Mouse (Mus musculus) liver, postnatal 0 days (tissue): ENCODE results near the gene Wnt8b. TPM values are rescaled to one million over a fixed set of nuclear protein-coding genes. Genes with fewer than 3 reads are reported as not detected.
A peak's percentile ranks its signal among the peaks of the same experiment; 100 is the strongest.

ENCODE experiments used
- ATAC-seq: fragments of 200-750 bp; cut with Nextera tagmentation; 2 replicates; pipeline ENCODE4 v1.8.0; 2017; ENCODE audit warnings: mild to moderate bottlenecking, moderate library complexity
- DNase-seq: peaks from one replicate; pipeline ENCODE4 v3.0.0-alpha.2; 2016
- H3K27ac ChIP-seq: fragments of 300-500 bp; sonication (generic); 2 replicates; pipeline ENCODE4 v1.5.1; 2014; ENCODE audit warnings: antibody characterized with exemption, moderate library complexity, mild to moderate bottlenecking, low read depth
- H3K27me3 ChIP-seq: fragments of 300-500 bp; sonication (generic); 2 replicates; pipeline ENCODE4 v1.6.1; 2014; ENCODE audit warnings: low read length, control low read depth, mixed read lengths; ENCODE audit not compliant: insufficient read depth
- H3K36me3 ChIP-seq: fragments of 300-500 bp; sonication (generic); replicated peaks from 2 replicates; pipeline ENCODE4 v1.6.1; 2014; ENCODE audit warnings: mild to moderate bottlenecking, control low read depth, low read length, moderate library complexity, mixed read lengths; ENCODE audit not compliant: insufficient read depth
- H3K4me1 ChIP-seq: fragments of 300-500 bp; sonication (generic); 2 replicates; pipeline ENCODE4 v1.6.1; 2014; ENCODE audit warnings: antibody characterized with exemption, mild to moderate bottlenecking, control low read depth; ENCODE audit not compliant: insufficient read depth
- H3K4me2 ChIP-seq: fragments of 300-500 bp; sonication (generic); 2 replicates; pipeline ENCODE4 v1.6.1; 2014; ENCODE audit warnings: low read depth, mild to moderate bottlenecking, low read length, moderate library complexity, mixed read lengths
- H3K4me3 ChIP-seq: fragments of 300-500 bp; sonication (generic); 2 replicates; pipeline ENCODE4 v1.5.1; 2014; ENCODE audit warnings: low read depth, low read length
- H3K9ac ChIP-seq: fragments of 300-500 bp; sonication (generic); replicated peaks from 2 replicates; pipeline ENCODE4 v1.6.1; 2014; ENCODE audit warnings: mild to moderate bottlenecking, moderate library complexity
- H3K9me3 ChIP-seq: fragments of 300-500 bp; sonication (generic); 2 replicates; pipeline ENCODE4 v1.6.1; 2016; ENCODE audit warnings: mild to moderate bottlenecking, control low read depth, low read length, mixed read lengths
- CTCF ChIP-seq: sonication (generic); IDR thresholded peaks from 2 replicates; pipeline ENCODE4 v1.5.1; 2016; ENCODE audit warnings: antibody characterized with exemption, low read depth
- EP300 ChIP-seq: IDR thresholded peaks from 2 replicates; pipeline ENCODE4 v1.6.1; 2016; ENCODE audit warnings: antibody characterized with exemption, low read depth, mild to moderate bottlenecking
- WGBS: fragments of 180-500 bp; shearing (Covaris S2); extraction: QIAGEN DNeasy Blood & Tissue Kit; methylation state at CpG from one replicate; pipeline ENCODE4 v1.1.7; 2014; ENCODE audit not compliant: insufficient replicate concordance; 5-methylcytosine and 5-hydroxymethylcytosine counted together
- polyA plus RNA-seq: library from polyadenylated mRNA; unstranded; fragments of >200 nt; fragmentation: Nextera tagmentation; extraction: Ambion mirVana; gene quantifications from 2 replicates; pipeline ENCODE4 v1.2.1, GENCODE M21; 2015

Gene Wnt8b
- polyA plus RNA-seq, 1 experiment from 2014 or later: not detected

DNA sequence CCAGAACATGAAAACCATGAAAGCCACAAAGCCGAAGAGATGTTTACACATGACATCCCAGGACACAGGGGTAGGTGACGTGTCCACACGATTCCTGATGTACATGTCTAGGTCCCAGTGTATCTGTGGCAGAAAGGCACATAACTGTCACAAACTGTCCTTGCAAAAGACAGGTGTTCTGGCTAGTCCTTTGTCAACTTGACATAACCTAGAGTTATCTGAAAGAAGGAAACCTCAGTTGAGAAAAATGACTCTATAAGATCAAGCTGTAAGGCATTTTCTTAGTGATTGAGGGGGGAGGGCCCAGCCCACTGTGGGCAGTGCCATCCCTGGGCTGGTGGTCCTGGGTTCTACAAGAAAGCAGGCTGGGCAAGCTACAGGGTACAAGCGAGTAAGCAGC is 59.5 kb downstream of the Wnt8b start, which contains the start of gene Gm20538:
Gm20538 (minus strand) TSS at position 101 of the 400 bp plus-strand sequence.
- Histone ChIP-seq H3K9me3 (no peaks in the 10 kb centered on the region), H3K4me1 (peaks cover 7% of the 10 kb centered on the region), H3K4me2 (no peak within 1 kb of the TSS), H3K4me3 (no peak within 1 kb of the TSS), H3K36me3 (peaks cover 52% of the 10 kb centered on the region), H3K27ac (no peak within 1 kb of the TSS), H3K27me3 (no peaks in the 10 kb centered on the region), H3K9ac (no peak within 1 kb of the TSS)
- WGBS: 84% methylated on average over 4 of the region's 4 CpGs
- no peak for TF ChIP-seq EP300
- TF ChIP-seq CTCF: no peak
- ATAC-seq (no peak), DNase-seq (no peak)

DNA sequence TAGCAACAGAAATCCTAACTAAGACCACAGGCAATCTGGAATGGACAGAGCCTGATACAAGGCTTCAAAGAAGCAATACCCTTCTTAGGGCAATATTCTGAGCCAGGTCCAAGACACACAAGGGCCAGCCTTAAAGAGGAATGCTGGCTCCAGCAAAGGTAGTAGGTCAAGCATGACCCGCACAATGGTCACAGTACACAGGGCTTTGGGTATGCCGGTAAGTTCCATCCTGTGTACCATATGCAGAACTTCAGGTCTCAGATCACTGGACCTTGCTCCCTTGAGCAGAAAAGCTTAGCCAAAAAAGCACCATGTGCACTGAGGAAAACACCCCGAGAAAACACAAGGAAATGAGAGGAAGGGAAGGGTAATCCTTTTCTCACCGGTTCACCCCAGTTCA is 60.0 kb downstream of the Wnt8b start:
- H3K4me1 ChIP-seq: peaks cover 7% of the 10 kb centered on the region
- DNase-seq (no peak), ATAC-seq (no peak)
- H3K36me3 ChIP-seq: peaks cover 50% of the 10 kb centered on the region
- H3K9ac ChIP-seq: no peak overlapping the region
- H3K27ac ChIP-seq: no peak overlapping the region
- H3K4me2 ChIP-seq: no peak overlapping the region
- no peaks in the 10 kb centered on the region for H3K27me3 ChIP-seq
- no peaks in the 10 kb centered on the region for H3K9me3 ChIP-seq
- TF ChIP-seq EP300 (no peak), CTCF (no peak)
- WGBS: 88% methylated on average over 4 of the region's 4 CpGs
- H3K4me3 ChIP-seq: no peak overlapping the region

DNA sequence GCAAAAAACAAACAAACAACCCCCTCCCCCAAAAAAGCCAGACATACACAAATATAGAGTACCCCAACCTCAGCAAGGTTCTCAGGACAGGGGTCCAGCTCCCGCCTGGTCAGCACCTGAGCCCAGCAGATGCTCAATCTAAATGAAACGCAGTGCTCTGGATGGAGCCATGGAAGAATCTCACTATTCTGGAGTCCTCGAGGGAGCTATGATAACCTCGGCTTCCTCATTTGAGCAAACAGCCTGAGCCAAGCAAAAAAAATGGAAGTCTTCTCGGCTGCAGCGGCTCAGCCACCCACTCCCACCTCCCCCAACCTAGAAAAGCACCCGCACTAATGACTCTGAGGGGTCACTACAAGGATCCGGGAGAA is 61.2 kb downstream of the Wnt8b start:
- DNase-seq: no peak
- WGBS: 3% methylated on average over 8 of the region's 8 CpGs
- peak overlapping the region; percentile 74 for H3K27ac ChIP-seq
- peaks cover 39% of the 10 kb centered on the region for H3K36me3 ChIP-seq
- H3K4me3 ChIP-seq: peak overlapping the region; percentile 84
- H3K27me3 ChIP-seq: no peaks in the 10 kb centered on the region
- H3K4me1 ChIP-seq: peaks cover 7% of the 10 kb centered on the region
- peak overlapping the region; percentile 93 for H3K9ac ChIP-seq
- peak overlapping the region; percentile 84 for H3K4me2 ChIP-seq
- no peaks in the 10 kb centered on the region for H3K9me3 ChIP-seq
- ATAC-seq: peak; percentile 5; the same call in 1 of the 2 replicates
- TF ChIP-seq EP300: no peak
- TF ChIP-seq CTCF: no peak

DNA sequence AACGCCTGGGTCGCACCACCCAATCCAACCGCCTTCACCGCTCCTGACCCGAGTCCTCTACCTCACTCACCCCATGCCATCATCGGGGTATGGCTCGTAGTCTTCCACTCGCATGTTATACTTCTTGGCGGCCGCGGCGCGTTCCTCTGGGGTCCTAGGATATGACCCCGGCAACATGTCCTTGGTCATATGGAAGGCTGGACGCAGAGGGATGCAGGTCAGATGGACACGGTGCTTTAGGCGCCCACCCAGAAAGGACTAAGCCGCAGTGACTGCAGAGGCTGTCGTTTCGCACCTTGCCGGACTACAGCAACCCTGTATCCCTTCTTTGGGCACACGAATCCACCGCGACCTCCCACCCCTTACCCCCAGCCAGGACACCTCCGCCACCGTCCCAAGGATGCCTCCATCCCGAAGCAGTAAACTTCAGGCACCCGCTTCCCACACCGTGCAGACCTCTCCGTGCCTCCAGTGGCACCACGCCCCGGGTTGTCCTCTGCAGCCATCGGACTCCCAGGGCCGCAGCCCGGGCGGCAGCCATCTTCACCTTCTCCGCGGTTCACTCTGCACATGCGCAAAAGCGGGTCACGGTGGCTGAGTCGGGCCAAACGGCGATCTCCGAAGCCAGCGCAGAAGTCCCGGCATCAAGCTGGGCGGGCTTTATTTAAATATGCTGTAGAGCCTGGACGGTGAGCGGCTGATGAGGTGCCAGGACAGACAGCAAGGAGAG is 61.8 kb downstream of the Wnt8b start, which contains the start of gene Ndufb8:
Ndufb8 (minus strand) TSS at position 580 of the 730 bp plus-strand sequence.
- Histone ChIP-seq H3K4me2 (peak within 1 kb of the TSS; percentile 84), H3K9ac (peak within 1 kb of the TSS; percentile 93), H3K36me3 (peaks cover 33% of the 10 kb centered on the region), H3K27me3 (no peaks in the 10 kb centered on the region), H3K4me1 (peaks cover 7% of the 10 kb centered on the region), H3K9me3 (no peaks in the 10 kb centered on the region), H3K27ac (peak within 1 kb of the TSS; percentile 74), H3K4me3 (peak within 1 kb of the TSS; percentile 84)
- peak; percentile 96 for DNase-seq
- under 1% methylated on average over 50 of the region's 50 CpGs for WGBS
- TF ChIP-seq CTCF (no peak), EP300 (no peak)
- ATAC-seq: peak; percentile 95

DNA sequence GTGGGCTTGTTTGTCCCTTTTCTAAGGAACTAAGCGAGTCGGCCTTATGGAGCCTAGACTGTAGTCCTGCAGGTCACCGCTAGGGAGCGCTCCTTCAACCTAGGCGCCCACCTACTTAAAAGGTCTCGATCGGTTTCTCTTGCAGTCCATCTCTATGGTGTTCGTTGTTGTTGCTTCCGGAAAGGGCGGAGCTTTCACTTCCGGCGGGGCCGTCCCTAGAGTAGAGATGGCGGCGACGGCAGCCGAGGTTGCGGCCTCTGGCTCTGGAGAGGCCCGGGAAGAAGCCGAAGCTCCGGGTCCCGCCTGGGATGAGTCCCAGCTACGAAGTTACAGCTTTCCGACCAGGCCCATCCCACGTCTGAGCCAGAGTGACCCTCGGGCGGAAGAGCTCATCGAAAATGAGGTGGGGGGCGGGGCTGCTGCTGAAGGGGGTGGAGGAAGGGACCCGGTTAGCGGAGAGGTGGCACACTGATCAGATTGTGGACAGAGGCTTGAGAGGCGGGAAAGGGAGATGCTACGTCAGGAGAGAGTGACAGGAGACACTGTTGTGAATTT is 69.5 kb downstream of the Wnt8b start, which contains the start of gene Hif1an:
Hif1an (plus strand) TSS at position 199 of the 555 bp plus-strand sequence.
- Histone ChIP-seq H3K9me3 (no peaks in the 10 kb centered on the region), H3K4me1 (peaks cover 11% of the 10 kb centered on the region), H3K4me2 (peak within 1 kb of the TSS; percentile 78), H3K36me3 (peaks cover 26% of the 10 kb centered on the region), H3K27ac (peak within 1 kb of the TSS; percentile 71), H3K4me3 (peak within 1 kb of the TSS; percentile 74), H3K9ac (peak within 1 kb of the TSS; percentile 67), H3K27me3 (no peaks in the 10 kb centered on the region)
- TF ChIP-seq EP300: peak; percentile 70
- peak; percentile 97 for TF ChIP-seq CTCF
- under 1% methylated on average over 33 of the region's 33 CpGs for WGBS
- DNase-seq (peak; percentile 94), ATAC-seq (peak; percentile 99)

Other genes starting within 250 kb of the Wnt8b start
- 5.9 and 6.2 TPM in 2 replicates for gene Scd2, start 199.8 kb upstream of the Wnt8b start, polyA plus RNA-seq
- gene Scd4, start 160.4 kb upstream of the Wnt8b start, polyA plus RNA-seq: not detected in 2 replicates
- 2.3 and 2.8 TPM in 2 replicates for gene Scd1, start 85.6 kb upstream of the Wnt8b start, polyA plus RNA-seq
- gene Sec31b, start 52.4 kb downstream of the Wnt8b start, polyA plus RNA-seq: 0.54 and 0.57 TPM in 2 replicates
- not detected in 2 replicates for gene Gm20538, start 59.4 kb downstream of the Wnt8b start, polyA plus RNA-seq
- gene Ndufb8, start 62.0 kb downstream of the Wnt8b start, polyA plus RNA-seq: 394 and 410 TPM in 2 replicates
- gene Hif1an, start 69.4 kb downstream of the Wnt8b start, polyA plus RNA-seq: 5.3 and 6.8 TPM in 2 replicates